14 mouse cellular contexts compared by ENCODE assay signal in genomic region chr14:62868254-62868653, GRCm38 (mm10). TPM values are rescaled to one million over a fixed set of nuclear protein-coding genes. Genes with fewer than 3 reads are reported as not detected.
DNase-seq lines count a peak whose midpoint lies in the region; ATAC-seq and TF ChIP-seq lines count a peak whose summit lies in the region.
"Had no signal": no experiment of that assay in that cellular context is flagged by ENCODE, and none has a peak within 500 bp of the region (broad histone marks: within the 10 kb centered on the region; RNA-seq: fewer than 3 reads in every experiment).

No protein-coding gene starts in this region.

- H3K27ac ChIP-seq in layer of hippocampus, adult 2 months: peak overlapping the region; percentile 64
- no peak overlapping the region for H3K27ac ChIP-seq in kidney, embryonic 14.5 days (ENCODE audit: low read depth, low read length)
- H3K27ac ChIP-seq: embryonic facial prominence, embryonic 12.5 days; forebrain, embryonic 15.5 days; liver, embryonic 15.5 days; midbrain, embryonic 15.5 days had no signal

- no peaks in the 10 kb centered on the region for H3K36me3 ChIP-seq in kidney, embryonic 14.5 days (ENCODE audit: control insufficient read depth, insufficient read depth, low read length)
- H3K36me3 ChIP-seq: embryonic facial prominence, embryonic 12.5 days; forebrain, embryonic 15.5 days; liver, embryonic 15.5 days; midbrain, embryonic 15.5 days had no signal

- peaks cover 7% of the 10 kb centered on the region; the same call in 1 of the 2 replicates for H3K9me3 ChIP-seq in kidney, embryonic 14.5 days (ENCODE audit: control insufficient read depth, low read length)
- H3K9me3 ChIP-seq: forebrain, embryonic 15.5 days; liver, embryonic 15.5 days; midbrain, embryonic 15.5 days had no signal

- no peak overlapping the region for H3K9ac ChIP-seq in kidney, embryonic 14.5 days (ENCODE audit: low read depth, low read length)
- H3K9ac ChIP-seq: embryonic facial prominence, embryonic 12.5 days; forebrain, embryonic 15.5 days; liver, embryonic 15.5 days; midbrain, embryonic 15.5 days had no signal

- 0 out of 2 replicates have a peak, but pooled peaks have one; percentile 15 for ATAC-seq in granulocyte monocyte progenitor cell, adult 5-6 weeks (replicated peaks; ENCODE audit: poor library complexity, severe bottlenecking)
- ATAC-seq in kidney, embryonic 14.5 days (ENCODE audit: low FRiP score, low TSS enrichment): no peak
- ATAC-seq: forebrain, embryonic 15.5 days; midbrain, embryonic 15.5 days had no signal

- no peak for DNase-seq in layer of hippocampus, adult 2 months (ENCODE audit: low spot score in 2 of 2)
- no peak for DNase-seq in layer of hippocampus, adult 8-10 months (ENCODE audit: low spot score in 2 of 2)
- peak; percentile 50 for DNase-seq in testis, postnatal 14 days (ENCODE audit: low spot score)
- no peak for DNase-seq in testis, postnatal 10 days (ENCODE audit: low spot score)
- no peak for DNase-seq in spleen, adult 18-20 months
- DNase-seq: heart, postnatal 14 days; kidney, adult 18-20 months; thymus, postnatal 14 days had no signal

- H3K27me3 ChIP-seq in kidney, embryonic 14.5 days (ENCODE audit: control insufficient read depth, insufficient read depth, low read length): no peaks in the 10 kb centered on the region
- H3K27me3 ChIP-seq: embryonic facial prominence, embryonic 12.5 days; forebrain, embryonic 15.5 days; liver, embryonic 15.5 days; midbrain, embryonic 15.5 days had no signal

- H3K4me2 ChIP-seq in kidney, embryonic 14.5 days (replicated peaks; ENCODE audit: low read depth, low read length): no peak overlapping the region
- H3K4me2 ChIP-seq: embryonic facial prominence, embryonic 12.5 days; forebrain, embryonic 15.5 days; liver, embryonic 15.5 days; midbrain, embryonic 15.5 days had no signal

- TF ChIP-seq CTCF in layer of hippocampus, adult 2 months (conservative IDR thresholded peaks at IDR 0.05): no peak

- 0 out of 2 replicates have a peak, but pooled peaks cover 2% of the 10 kb centered on the region for H3K4me1 ChIP-seq in kidney, embryonic 14.5 days (ENCODE audit: control insufficient read depth, insufficient read depth, low read length)

- no peak overlapping the region for H3K4me3 ChIP-seq in layer of hippocampus, adult 2 months
- no peak overlapping the region for H3K4me3 ChIP-seq in kidney, embryonic 14.5 days (ENCODE audit: low read length)
- H3K4me3 ChIP-seq: embryonic facial prominence, embryonic 12.5 days; forebrain, embryonic 15.5 days; liver, embryonic 15.5 days; midbrain, embryonic 15.5 days had no signal

- 69% methylated on average over 3 of the region's 3 CpGs for whole genome bisulfite sequencing in kidney, embryonic 14.5 days

RNA-seq across cellular contexts. Expression of gene Wdfy2, which starts 30.8 kb away (rescaled TPM):
- total RNA-seq in layer of hippocampus, adult 2 months (2021): 10 to 100 TPM; 15.2 to 16.5 TPM
- total RNA-seq in layer of hippocampus, adult 8-10 months (2022): 10 to 100 TPM; 15.9 to 19.2 (median 17.7) TPM
- 18.9 and 21.0 TPM in 2 replicates for total RNA-seq in granulocyte monocyte progenitor cell, adult 5-6 weeks (2014; fragmentation: Nextera tagmentation)
- total RNA-seq in granulocyte monocyte progenitor cell, adult 5-6 weeks (2017): 23.7 and 25.3 TPM in 2 replicates
- 5.2 and 12.1 TPM in 2 replicates for polyA plus RNA-seq in kidney, embryonic 14.5 days (2014; fragmentation: Nextera tagmentation; extraction: Ambion mirVana)
